Mouse (Mus musculus) urinary bladder, postnatal 36 days (tissue): ENCODE results near the gene Ccdc181.

ENCODE experiments used
- DNase-seq, 2 experiments: peaks; one replicate each; pipeline ENCODE4 v3.0.0; 2022; ENCODE audit warnings: low spot score in 2 of 2, mixed read lengths in 1 of 2

The Ccdc181 gene

DNA sequence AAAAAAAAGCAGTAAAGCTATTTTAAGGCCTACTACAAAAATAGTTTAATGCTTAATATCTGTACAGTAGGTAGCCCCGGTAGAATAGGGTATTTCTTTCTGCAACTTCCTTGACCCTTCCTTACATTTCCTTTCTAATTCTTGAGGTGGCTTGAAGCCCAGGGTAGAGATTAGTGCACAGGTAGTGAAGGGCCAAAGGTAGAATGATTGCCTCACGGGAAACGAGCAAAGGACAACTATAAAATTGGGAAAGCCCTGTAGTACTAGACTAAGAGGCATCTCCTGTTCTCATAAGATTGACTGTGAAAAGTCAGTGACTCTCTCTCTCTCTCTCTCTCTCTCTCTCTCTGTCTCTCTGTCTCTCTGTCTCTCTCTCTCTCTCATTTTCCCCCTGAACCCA lies 60.0 kb downstream of the Ccdc181 start:
- no peak for DNase-seq

DNA sequence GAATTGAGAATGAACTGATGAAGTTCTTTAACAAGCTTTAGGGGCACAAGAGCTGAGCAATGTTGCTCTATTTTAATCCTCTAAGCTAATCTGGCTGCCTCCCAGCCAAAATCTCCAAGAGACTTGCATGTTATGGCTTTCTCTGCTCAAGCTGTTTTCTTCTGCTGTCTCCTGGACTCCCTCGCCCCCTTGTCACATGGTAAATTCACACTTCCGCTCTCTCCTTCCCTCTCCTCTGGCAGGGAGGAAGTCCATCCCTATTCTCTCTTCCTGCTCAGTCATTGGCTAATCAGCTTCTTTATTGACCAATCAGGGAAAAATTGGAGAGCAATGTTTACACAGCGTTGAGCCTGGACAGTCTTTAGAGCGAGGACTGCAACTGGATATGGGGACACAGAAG lies 60.5 kb downstream of the Ccdc181 start:
- no peak for DNase-seq
